Mouse (Mus musculus) Patski (cell line): ENCODE measurements around the gene Uimc1. TPM values are rescaled to one million over a fixed set of nuclear protein-coding genes. Genes with fewer than 3 reads are reported as not detected.

Experiments
- ATAC-seq: fragments of 100-300 bp; one replicate; pipeline ENCODE4 v1.8.0; 2021
- CTCF ChIA-PET: fragments of 350-600 bp; sonication (Branson Sonifier 250); formaldehyde crosslinking; loops from one replicate; lab custom pipeline; 2022; ENCODE audit warnings: inconsistent platforms; lab: Charles Lee
- POLR2A ChIA-PET: fragments of 350-600 bp; sonication (Branson Sonifier 250); formaldehyde crosslinking; loops from one replicate; lab custom pipeline; 2022; ENCODE audit warnings: antibody characterized with exemption, inconsistent platforms; lab: Charles Lee
- DNase-seq: peaks from one replicate; pipeline ENCODE4 v3.0.0-alpha.2; 2011; ENCODE audit warnings: low read depth, low spot score
- H3K27me3 ChIP-seq: fragments of 371-371 bp; one replicate; pipeline ENCODE4 v1.5.1; 2021
- CTCF ChIP-seq: fragments of 100-300 bp; IDR thresholded peaks from one replicate; pipeline ENCODE4 v1.5.1; 2021
- in situ Hi-C: fragments of 300-500 bp; cut with MboI; formaldehyde crosslinking; loops from 3 replicates; pipeline ENCODE4 v1.11.1; 2018; ENCODE audit warnings: low pct_unique_long_range_greater_than_20kb, mixed read lengths
- polyA plus RNA-seq: library from polyadenylated mRNA; unstranded; gene quantifications from one replicate; pipeline ENCODE4 v1.2.3, GENCODE M21; 2021

The Uimc1 gene
- polyA plus RNA-seq, 1 experiment from 2014 or later: 38.1 TPM

DNA sequence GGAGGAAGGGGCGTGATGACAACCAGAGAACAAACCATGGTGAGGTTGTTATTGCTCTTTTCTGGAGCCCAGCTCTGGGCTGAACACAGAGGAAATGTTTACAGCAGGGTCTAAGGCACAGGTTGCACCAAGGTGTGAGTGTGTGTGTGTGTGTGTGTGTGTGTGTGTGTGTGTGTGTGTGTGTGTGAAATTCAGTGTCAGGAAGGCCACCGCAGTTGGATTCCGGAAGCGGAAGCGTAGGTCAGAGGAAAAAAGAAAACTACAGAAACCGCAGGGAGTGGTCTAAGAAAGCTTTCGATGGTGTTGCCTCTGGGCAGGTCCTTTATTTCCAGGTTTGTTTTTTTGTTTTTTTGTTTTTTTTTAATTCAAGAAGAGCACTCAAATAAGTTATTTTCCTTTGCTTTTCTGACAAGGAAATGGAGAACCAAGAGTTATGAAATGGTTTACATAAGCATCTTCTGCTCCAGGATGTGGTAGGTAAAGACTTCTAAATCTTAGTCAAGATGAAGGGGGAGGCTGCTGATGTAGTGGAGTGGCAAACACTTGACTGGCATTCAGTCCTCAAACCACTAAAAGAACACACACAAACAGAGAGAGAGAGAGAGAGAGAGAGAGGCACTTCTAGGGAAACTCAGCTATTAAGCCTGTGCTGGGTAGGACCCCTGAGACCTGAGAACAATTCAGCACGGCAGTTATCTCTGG lies 82.1 kb downstream of the Uimc1 start:
- ChIA-PET CTCF (interaction anchor here (1.7 kb wide), 1 partner anchor 218 kb away, joined by 3 read pairs; no protein-coding TSS in a partner anchor), POLR2A (interaction anchor here (0.6 kb wide), 1 partner anchor 18 kb away, joined by 4 read pairs; no protein-coding TSS in a partner anchor)
- TF ChIP-seq CTCF: no peak
- no peak for DNase-seq
- in situ Hi-C loops: no loop called here
- H3K27me3 ChIP-seq: peaks cover 14% of the 10 kb centered on the region
- ATAC-seq: no peak

DNA sequence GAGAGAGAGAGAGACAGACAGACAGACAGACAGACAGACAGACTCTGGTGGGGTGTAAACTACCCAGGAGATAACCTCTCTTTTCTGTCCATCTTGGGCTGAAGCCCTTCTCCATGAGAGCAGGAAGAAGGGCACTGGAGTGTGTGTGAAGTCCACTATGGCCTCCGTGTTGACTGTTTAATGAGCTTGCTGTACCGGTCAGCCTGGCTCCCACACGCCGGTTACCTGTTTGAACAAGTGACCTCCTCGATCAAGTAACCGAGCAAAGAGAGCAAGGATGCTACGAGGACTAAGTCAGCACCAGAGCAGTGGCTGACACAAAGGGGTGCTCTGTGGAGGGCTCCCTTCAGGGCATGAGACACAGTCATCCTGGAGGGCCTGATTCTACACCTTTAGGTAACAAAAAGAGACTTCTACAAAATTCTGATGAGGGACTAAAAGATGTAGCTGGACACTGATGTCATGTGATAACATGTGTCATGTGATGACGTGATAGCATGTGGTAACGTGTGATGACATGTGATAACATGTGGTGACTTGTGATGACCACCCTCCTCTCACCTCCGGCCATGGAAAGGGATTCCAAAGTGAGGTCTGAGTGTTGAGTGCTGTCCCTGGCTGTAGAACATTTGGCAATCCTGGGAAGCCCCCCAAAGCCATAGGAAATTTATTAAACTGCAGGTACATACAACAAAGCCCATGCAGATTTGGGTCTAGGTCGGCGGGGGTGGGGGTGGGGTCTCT lies 82.8 kb downstream of the Uimc1 start:
- peaks cover 16% of the 10 kb centered on the region for H3K27me3 ChIP-seq
- ATAC-seq (no peak), DNase-seq (no peak)
- no peak for TF ChIP-seq CTCF
- in situ Hi-C loops: no loop called here
- POLR2A ChIA-PET: no interaction called here
- CTCF ChIA-PET: no interaction called here

DNA sequence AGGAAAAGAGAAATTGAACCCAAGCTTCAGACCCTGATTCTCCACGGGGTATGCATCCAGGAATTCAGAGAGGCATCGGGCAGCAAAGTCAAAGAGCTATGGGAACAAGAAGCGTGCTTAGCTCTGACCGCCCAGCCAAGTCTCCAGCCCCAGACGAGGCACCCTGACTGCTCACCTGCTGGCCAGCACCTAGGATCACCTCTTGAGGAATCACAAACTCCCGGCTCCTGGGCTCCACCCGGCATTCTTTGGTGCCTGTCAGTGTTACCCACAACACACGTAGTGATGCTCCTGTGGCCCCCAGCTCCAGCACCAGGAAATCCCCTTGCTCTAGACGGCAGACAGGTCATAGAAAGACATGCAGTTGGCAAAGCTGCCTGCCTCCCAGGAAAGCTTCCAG lies 85.6 kb downstream of the Uimc1 start:
- in situ Hi-C loops: no loop called here
- POLR2A ChIA-PET: no interaction called here
- CTCF ChIA-PET: interaction anchor here (0.7 kb wide), 1 partner anchor 35 kb away, joined by 4 read pairs; no protein-coding TSS in a partner anchor
- ATAC-seq: no peak
- DNase-seq: no peak
- no peak for TF ChIP-seq CTCF
- peaks cover 22% of the 10 kb centered on the region for H3K27me3 ChIP-seq

DNA sequence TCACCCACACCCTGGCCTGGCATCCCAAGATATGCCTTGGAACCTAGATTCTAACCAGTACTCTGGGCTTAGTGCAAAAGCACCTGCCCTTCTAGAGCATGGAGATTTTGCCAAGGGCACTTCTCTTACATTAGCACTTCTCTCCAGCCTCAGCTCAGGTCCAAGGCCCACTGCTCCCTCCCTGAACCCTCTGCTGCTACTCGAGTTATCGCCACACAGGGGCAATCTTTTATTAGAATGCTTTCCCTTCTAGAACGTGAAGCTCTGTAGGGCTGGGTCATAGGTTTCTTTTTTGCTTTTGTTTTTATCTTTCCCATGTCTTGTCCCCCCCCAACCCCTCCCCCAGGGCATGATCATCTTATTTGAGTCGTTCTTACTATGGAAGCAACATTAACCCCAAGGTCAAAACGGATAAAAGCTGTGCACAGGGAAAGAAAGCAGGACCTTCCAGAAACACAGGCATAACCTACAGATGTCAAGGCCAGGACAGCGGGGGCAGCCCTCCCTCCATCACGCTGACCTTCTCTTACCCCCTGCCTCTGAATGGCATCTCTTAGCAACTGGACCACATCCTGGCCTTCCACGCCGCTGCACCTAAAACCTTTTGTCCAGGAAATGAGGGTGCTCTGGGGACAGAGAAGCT lies 86.3 kb downstream of the Uimc1 start:
- ATAC-seq (no peak), DNase-seq (no peak)
- CTCF ChIA-PET: interaction anchor here (0.7 kb wide), 1 partner anchor 36 kb away, joined by 4 read pairs; no protein-coding TSS in a partner anchor
- peaks cover 19% of the 10 kb centered on the region for H3K27me3 ChIP-seq
- POLR2A ChIA-PET: no interaction called here
- no peak for TF ChIP-seq CTCF
- in situ Hi-C loops: no loop called here

DNA sequence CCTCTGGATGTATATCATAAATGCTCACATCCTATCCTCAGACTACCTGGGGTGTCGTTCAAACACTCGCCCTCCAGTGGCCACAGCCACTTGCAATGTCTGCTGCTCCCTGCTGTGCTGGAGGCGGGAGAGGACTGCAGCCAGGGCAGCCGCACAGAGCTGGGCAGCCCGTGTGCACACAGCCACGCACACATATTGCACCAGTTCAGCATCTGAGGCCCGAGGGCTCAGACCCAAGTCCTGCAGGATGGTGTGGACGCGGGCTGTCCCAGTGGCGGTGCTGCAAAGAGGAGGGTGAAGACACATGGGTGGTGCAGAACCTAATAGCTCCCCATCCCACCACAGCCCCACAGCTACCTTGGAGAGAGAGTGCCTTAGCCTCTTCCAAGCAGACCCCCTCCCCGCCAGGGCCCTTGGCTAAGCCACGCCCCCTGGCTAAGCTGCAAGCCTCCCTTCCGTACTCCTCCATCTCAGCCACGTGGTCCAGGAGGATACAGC lies 88.1 kb downstream of the Uimc1 start:
- ChIA-PET POLR2A (no interaction called here), CTCF (no interaction called here)
- ATAC-seq (no peak), DNase-seq (no peak)
- peaks cover 22% of the 10 kb centered on the region for H3K27me3 ChIP-seq
- no peak for TF ChIP-seq CTCF
- in situ Hi-C loops: no loop called here

DNA sequence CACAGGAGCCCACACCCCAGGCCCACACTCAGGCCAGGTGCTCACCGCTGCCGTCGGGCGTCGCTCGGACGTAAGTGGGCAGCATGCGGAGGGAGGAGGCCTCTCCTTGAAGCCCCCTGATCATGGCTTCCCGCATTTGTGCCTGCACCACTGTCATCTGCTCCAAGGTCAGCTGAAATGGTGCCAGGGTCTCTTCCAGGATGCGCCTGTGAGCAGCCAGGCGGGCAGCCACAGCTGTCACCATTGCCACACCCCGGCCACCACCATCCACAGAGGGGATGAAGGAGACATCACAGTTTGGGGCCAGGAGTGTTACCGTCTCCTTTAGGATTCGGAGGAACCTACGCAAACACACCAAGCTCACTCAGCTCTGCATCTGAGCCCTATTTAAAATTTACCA lies 89.0 kb downstream of the Uimc1 start:
- POLR2A ChIA-PET: interaction anchor here (0.5 kb wide), 1 partner anchor 1028 kb away, joined by 4 read pairs; no protein-coding TSS in a partner anchor
- ATAC-seq (no peak), DNase-seq (no peak)
- in situ Hi-C loops: no loop called here
- no peak for TF ChIP-seq CTCF
- H3K27me3 ChIP-seq: peaks cover 31% of the 10 kb centered on the region
- CTCF ChIA-PET: no interaction called here

DNA sequence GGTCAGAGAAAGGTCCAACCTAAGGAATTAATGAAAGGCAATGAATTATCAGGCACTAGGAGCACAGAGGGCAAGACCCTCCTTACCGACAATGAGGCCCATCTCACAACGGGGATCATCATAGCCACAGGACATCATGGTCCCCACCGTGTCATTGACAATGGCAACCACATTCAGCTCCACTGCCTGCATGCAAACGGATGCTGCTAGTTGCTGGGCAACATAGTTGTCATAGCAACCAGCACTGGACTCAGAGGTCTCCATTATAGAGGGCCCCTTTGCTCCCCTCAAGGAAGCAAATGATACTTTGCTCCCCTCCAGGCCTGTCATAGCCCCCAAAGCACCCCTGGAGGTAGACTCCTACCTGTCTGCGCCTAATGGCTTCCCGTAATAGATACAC lies 91.5 kb downstream of the Uimc1 start:
- DNase-seq: no peak
- no peak for ATAC-seq
- CTCF ChIA-PET: no interaction called here
- POLR2A ChIA-PET: no interaction called here
- in situ Hi-C loops: no loop called here
- H3K27me3 ChIP-seq: peaks cover 42% of the 10 kb centered on the region
- no peak for TF ChIP-seq CTCF

DNA sequence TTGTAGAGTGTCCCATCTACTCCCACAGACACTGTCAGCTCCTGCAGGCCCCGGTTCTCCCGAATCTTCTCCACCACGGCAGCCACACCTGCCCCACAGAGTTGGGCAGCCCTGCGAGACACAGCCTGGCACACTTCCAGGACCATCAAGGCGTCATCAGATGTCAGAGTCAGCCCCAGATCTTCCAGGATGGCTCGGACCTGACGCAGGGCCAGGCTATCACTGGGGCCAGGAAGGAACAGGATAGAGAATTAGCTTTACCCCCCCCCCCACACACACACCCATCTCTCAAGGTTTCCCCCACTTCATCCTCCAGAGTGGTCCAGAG lies 93.7 kb downstream of the Uimc1 start:
- in situ Hi-C loops: no loop called here
- POLR2A ChIA-PET: no interaction called here
- ATAC-seq (no peak), DNase-seq (no peak)
- CTCF ChIA-PET: no interaction called here
- TF ChIP-seq CTCF: no peak
- H3K27me3 ChIP-seq: peaks cover 53% of the 10 kb centered on the region

DNA sequence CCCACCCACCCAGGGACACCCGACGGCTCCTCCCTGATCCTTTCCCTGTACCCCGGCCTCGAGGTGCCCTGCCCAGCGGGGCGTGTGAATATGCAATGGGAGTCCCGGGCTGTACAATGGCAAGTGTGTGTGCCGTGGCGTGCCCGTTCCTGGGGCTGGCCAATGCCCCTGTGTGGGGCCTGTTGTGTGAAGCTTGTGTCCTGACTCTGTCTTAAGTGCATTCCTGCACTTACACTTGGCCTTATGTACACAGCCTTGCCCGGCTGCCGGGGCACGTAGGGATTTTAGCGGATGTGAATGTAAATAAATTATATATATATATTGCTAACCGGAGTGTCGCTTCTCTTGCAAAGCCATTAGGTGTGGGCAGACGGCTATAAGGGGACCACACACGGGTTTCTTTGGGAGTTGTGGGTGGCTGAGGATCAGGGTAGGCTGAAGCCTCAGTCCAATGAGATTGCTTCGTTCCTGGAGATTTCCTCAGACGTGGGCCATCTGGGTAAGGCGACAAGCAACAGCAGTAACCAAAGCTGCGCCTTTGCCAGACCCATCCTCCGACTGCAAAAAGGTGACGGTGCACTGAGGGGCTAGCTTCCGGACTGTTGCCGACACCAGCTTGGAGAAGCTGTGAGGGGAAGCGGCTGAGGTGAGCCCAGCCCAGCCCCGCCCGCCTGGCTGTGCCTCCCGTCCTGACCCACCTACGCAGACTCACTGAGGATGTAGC lies 94.2 kb downstream of the Uimc1 start:
- DNase-seq (no peak), ATAC-seq (no peak)
- ChIA-PET POLR2A (no interaction called here), CTCF (no interaction called here)
- TF ChIP-seq CTCF: no peak
- H3K27me3 ChIP-seq: peaks cover 56% of the 10 kb centered on the region
- in situ Hi-C loops: no loop called here

DNA sequence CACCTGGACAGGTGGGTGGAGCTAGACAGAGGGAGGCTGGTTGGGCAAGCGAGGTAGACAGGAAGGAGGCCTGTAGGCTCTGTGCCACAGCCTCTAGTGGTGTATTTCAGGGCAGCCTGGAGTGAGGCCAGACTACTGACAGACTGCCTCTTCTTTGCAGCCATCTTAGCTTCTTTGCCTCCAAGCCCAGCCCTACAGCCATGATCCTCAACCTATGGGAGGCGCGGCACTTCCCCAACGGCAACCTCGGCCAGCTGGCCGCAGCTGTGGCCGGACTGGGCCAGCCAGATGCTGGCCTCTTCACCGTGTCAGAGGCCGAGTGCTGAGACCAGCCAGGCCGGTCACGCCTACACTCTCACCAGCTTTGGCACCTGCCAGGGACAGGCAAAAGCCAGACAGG lies 95.5 kb downstream of the Uimc1 start:
- in situ Hi-C loops: no loop called here
- ChIA-PET CTCF (no interaction called here), POLR2A (no interaction called here)
- no peak for TF ChIP-seq CTCF
- DNase-seq: no peak
- no peak for ATAC-seq
- peaks cover 62% of the 10 kb centered on the region for H3K27me3 ChIP-seq
